Mouse (Mus musculus) granulocyte monocyte progenitor cell, adult 5-6 weeks (primary cell): ENCODE measurements around the gene Asns. TPM values are rescaled to one million over a fixed set of nuclear protein-coding genes. Genes with fewer than 3 reads are reported as not detected.
A peak's percentile ranks its signal among the peaks of the same experiment; 100 is the strongest.

Source experiments
- ATAC-seq: replicated peaks from 2 replicates; pipeline ENCODE4 v1.8.0; 2016; ENCODE audit warnings: mild to moderate bottlenecking, moderate TSS enrichment, inconsistent platforms; ENCODE audit not compliant: poor library complexity, severe bottlenecking
- total RNA-seq, 2 experiments: library from RNA; stranded (forward) in 1 of 2; stranded (reverse) in 1 of 2; fragments of 200-712, 200-1000 nt in 1 of 2; fragments of >200 nt in 1 of 2; fragmentation: Nextera tagmentation in 1 of 2; gene quantifications; 2 replicates each; pipeline ENCODE4 v1.2.3; 2014 to 2017

The Asns gene
- total RNA-seq (2014; fragmentation: Nextera tagmentation), result 33.1 and 39.0 TPM in 2 replicates
- 22.1 and 23.9 TPM in 2 replicates for total RNA-seq (2017)

GRCm38 (mm10) chr6:7692884-7693585, at the start of gene Asns:
Gene Asns, minus strand, starts transcription at chr6:7693254.
- peak; percentile 89 for ATAC-seq

GRCm38 (mm10) chr6:7741721-7742120, 48.7 kb upstream of the Asns start:
- ATAC-seq, result no peak

- ATAC-seq, result peak; percentile 88
Measured at GRCm38 (mm10) chr6:7737842-7738241, 44.8 kb upstream of the Asns start.

GRCm38 (mm10) chr6:7732754-7733708, 40.0 kb upstream of the Asns start:
- ATAC-seq, result peak; percentile 94

GRCm38 (mm10) chr6:7732097-7732496, 39.0 kb upstream of the Asns start:
- ATAC-seq, result no peak

- ATAC-seq, result no peak
Measured at GRCm38 (mm10) chr6:7729128-7729527, 36.1 kb upstream of the Asns start.

GRCm38 (mm10) chr6:7728241-7728640, 35.2 kb upstream of the Asns start:
- ATAC-seq, result no peak

GRCm38 (mm10) chr6:7716236-7716635, 23.2 kb upstream of the Asns start:
- no peak for ATAC-seq

- ATAC-seq, result no peak
Measured at GRCm38 (mm10) chr6:7714230-7714629, 21.2 kb upstream of the Asns start.

- ATAC-seq, result no peak
Measured at GRCm38 (mm10) chr6:7711837-7712330, 18.8 kb upstream of the Asns start.

- ATAC-seq, result no peak
Measured at GRCm38 (mm10) chr6:7708246-7708645, 15.2 kb upstream of the Asns start.

GRCm38 (mm10) chr6:7706796-7707195, 13.7 kb upstream of the Asns start:
- no peak for ATAC-seq

GRCm38 (mm10) chr6:7697999-7698699, 5.1 kb upstream of the Asns start:
- no peak for ATAC-seq

- no peak for ATAC-seq
Measured at GRCm38 (mm10) chr6:7697077-7697643, 4.1 kb upstream of the Asns start.

- no peak for ATAC-seq
Measured at GRCm38 (mm10) chr6:7696641-7697040, 3.6 kb upstream of the Asns start.

- ATAC-seq, result no peak
Measured at GRCm38 (mm10) chr6:7695901-7696300, 2.8 kb upstream of the Asns start.

GRCm38 (mm10) chr6:7693666-7694065, 612 bp upstream of the Asns start:
- no peak for ATAC-seq

- ATAC-seq, result no peak
Measured at GRCm38 (mm10) chr6:7692451-7692850, 603 bp downstream of the Asns start.

GRCm38 (mm10) chr6:7692037-7692436, 1.0 kb downstream of the Asns start:
- no peak for ATAC-seq

GRCm38 (mm10) chr6:7690456-7690855, 2.6 kb downstream of the Asns start:
- ATAC-seq, result peak; percentile 23
